Mouse (Mus musculus): ENCODE measurements at regions not wholly inside any gene's neighbourhood (a gene's known extent, or its start where the extent isn't known, plus 50 kb on each side); places are given as distances from the start of the nearest gene placed in this dataset.

DNA sequence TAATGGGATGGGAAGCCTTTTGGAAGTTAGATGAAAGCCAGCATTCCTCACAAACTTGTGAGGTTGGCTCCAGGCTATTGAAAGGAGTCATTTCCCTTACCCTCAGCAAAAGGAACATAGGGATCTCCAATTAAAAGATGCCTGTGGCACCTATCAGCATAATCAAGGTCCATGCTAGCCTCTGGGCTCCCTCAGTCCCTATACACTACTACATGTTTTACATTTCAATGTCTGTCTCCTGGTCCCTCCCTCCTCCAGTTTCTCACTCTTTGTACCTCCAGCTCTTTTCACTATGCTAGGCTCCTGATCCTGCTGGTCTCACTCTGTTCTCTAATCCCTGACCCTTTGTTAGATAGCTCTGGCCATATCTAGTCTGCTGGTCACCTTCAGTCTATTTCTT lies 790.6 kb downstream of the Defb40 start:
- TF ChIP-seq CTCF (IDR thresholded peaks at IDR 0.05; ENCODE audit: low read depth) = no peak
- no peak for TF ChIP-seq EP300 (optimal IDR thresholded peaks at IDR 0.05)

All from stomach, postnatal 0 days (tissue).